Mouse (Mus musculus) E14TG2a.4 (cell line): ENCODE results near the gene Sestd1.

Experiments
- CTCF ChIP-seq: conservative IDR thresholded peaks from 2 replicates; pipeline ENCODE4 v1.5.1; 2014; ENCODE audit warnings: low read length
- POU5F1 ChIP-seq: IDR thresholded peaks from 2 replicates; pipeline ENCODE4 v1.6.1; 2014; ENCODE audit warnings: low read length, borderline replicate concordance

DNA sequence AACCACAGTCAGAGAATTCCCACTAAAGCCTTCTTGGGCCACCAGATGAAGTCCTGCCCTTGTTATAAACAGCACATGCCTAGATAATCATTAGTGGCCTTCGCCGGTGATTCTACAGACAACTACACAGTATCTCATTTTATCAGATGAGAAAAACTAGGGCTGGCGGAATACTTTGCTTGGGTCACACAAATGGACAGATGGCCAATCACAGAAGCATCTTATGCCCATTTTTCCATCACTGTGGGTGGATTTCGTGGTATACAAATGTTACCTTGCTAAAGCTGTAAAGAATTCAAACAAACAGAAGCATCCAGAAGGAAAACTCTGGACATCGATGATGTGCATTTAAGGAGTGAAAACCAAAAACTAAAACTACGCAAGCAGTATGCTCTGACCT is 28.7 kb downstream of the Sestd1 start:
- no peak for TF ChIP-seq CTCF
- TF ChIP-seq POU5F1, result no peak
